Mouse (Mus musculus) lung, postnatal 0 days (tissue): ENCODE results near the gene Tob2.

ENCODE experiments used
- CTCF ChIP-seq: IDR thresholded peaks from 2 replicates; pipeline ENCODE4 v1.5.1; 2016; ENCODE audit warnings: antibody characterized with exemption, mild to moderate bottlenecking
- EP300 ChIP-seq: IDR thresholded peaks from 2 replicates; pipeline ENCODE4 v1.6.1; 2016; ENCODE audit warnings: antibody characterized with exemption, mild to moderate bottlenecking, control low read depth

GRCm38 (mm10) chr15:81810671-81811598 lies 47.7 kb downstream of the Tob2 start:
- TF ChIP-seq CTCF: no peak
- TF ChIP-seq EP300: no peak
